Mouse (Mus musculus) bone marrow macrophage, adult 2 months (primary cell): ENCODE results near the gene Gal3st4.

Experiments used
- CTCF ChIP-seq: IDR thresholded peaks from 2 replicates; pipeline ENCODE4 v1.5.1; 2012; ENCODE audit warnings: low read depth, mild to moderate bottlenecking, low read length, moderate library complexity
- POLR2A ChIP-seq: IDR thresholded peaks from 2 replicates; pipeline ENCODE4 v1.6.1; 2012; ENCODE audit warnings: mild to moderate bottlenecking, low read depth, low read length, borderline replicate concordance

DNA sequence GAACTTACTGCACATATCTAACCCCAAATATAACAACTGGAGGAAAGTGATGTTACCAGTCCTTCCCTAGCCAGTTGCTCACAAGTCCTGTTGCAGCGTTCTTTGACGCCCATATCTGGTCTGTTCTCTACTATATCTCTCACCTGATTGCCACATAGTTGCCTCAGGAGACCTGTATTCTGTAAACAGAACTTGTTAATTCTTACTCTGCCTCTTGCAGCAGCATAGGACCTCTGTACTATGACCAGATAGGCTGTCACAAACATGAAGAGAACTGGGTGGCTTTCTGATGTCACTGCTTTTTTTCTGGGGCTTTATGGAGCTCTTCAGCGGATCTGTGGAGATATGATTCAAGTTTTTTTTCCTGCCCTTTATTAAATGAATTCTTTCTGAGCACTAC is 40.2 kb upstream of the Gal3st4 start:
- TF ChIP-seq CTCF (no peak), POLR2A (no peak)
